Mouse (Mus musculus) kidney, embryonic 16.5 days (tissue): ENCODE measurements around the gene Hrc. TPM values are rescaled to one million over a fixed set of nuclear protein-coding genes. Genes with fewer than 3 reads are reported as not detected.
A peak's percentile ranks its signal among the peaks of the same experiment; 100 is the strongest.

Experiments
- ATAC-seq: fragments of 200-750 bp; cut with Nextera tagmentation; 2 replicates; pipeline ENCODE4 v1.8.0; 2017; ENCODE audit warnings: moderate TSS enrichment; ENCODE audit not compliant: low FRiP score, low TSS enrichment
- H3K27ac ChIP-seq: fragments of 300-500 bp; sonication (generic); 2 replicates; pipeline ENCODE4 v1.5.1; 2014; ENCODE audit warnings: low read length
- H3K27me3 ChIP-seq: fragments of 300-500 bp; sonication (generic); 2 replicates; pipeline ENCODE4 v1.6.1; 2014; ENCODE audit warnings: low read length, control low read depth, mixed read lengths; ENCODE audit not compliant: insufficient read depth
- H3K36me3 ChIP-seq: fragments of 300-500 bp; sonication (generic); 2 replicates; pipeline ENCODE4 v1.6.1; 2014; ENCODE audit warnings: low read length, control low read depth, mixed read lengths; ENCODE audit not compliant: insufficient read depth
- H3K4me1 ChIP-seq: fragments of 300-500 bp; sonication (generic); 2 replicates; pipeline ENCODE4 v1.6.1; 2014; ENCODE audit warnings: low read length, control low read depth, mixed read lengths; ENCODE audit not compliant: insufficient read depth
- H3K4me2 ChIP-seq: fragments of 300-500 bp; sonication (generic); replicated peaks from 2 replicates; pipeline ENCODE4 v1.6.1; 2014; ENCODE audit warnings: low read depth, low read length
- H3K4me3 ChIP-seq: fragments of 300-500 bp; sonication (generic); 2 replicates; pipeline ENCODE4 v1.5.1; 2014; ENCODE audit warnings: mild to moderate bottlenecking, low read length
- H3K9ac ChIP-seq: fragments of 300-500 bp; sonication (generic); replicated peaks from 2 replicates; pipeline ENCODE4 v1.6.1; 2014; ENCODE audit warnings: low read length
- H3K9me3 ChIP-seq: fragments of 300-500 bp; sonication (generic); 2 replicates; pipeline ENCODE4 v1.6.1; 2016; ENCODE audit warnings: low read length, control low read depth
- WGBS: fragments of 180-500 bp; shearing (Covaris S2); extraction: QIAGEN DNeasy Blood & Tissue Kit; methylation state at CpG from one replicate; pipeline ENCODE4 v1.1.7; 2014; 5-methylcytosine and 5-hydroxymethylcytosine counted together
- polyA plus RNA-seq: library from polyadenylated mRNA; unstranded; fragments of >200 nt; fragmentation: Nextera tagmentation; extraction: Ambion mirVana; gene quantifications from 2 replicates; pipeline ENCODE4 v1.2.1, GENCODE M21; 2015

The Hrc gene
- polyA plus RNA-seq, result 1.7 and 1.8 TPM in 2 replicates

GRCm38 (mm10) chr7:45335056-45335455 lies at the start of gene Hrc:
Gene Hrc, plus strand, starts transcription at chr7:45335290.
- WGBS, result 33% methylated on average over 4 of the region's 5 CpGs
- Histone ChIP-seq H3K9me3 (no peaks in the 10 kb centered on the region), H3K4me3 (no peak within 1 kb of the TSS), H3K27me3 (no peaks in the 10 kb centered on the region), H3K27ac (peak within 1 kb of the TSS; percentile 88), H3K9ac (0 out of 2 replicates have a peak within 1 kb of the TSS, but pooled peaks have one; percentile 14), H3K4me1 (peaks cover 49% of the 10 kb centered on the region), H3K36me3 (no peaks in the 10 kb centered on the region), H3K4me2 (peak within 1 kb of the TSS; percentile 84)
- no peak for ATAC-seq

GRCm38 (mm10) chr7:45286486-45286885 lies 48.6 kb upstream of the Hrc start:
- H3K36me3 ChIP-seq, result no peaks in the 10 kb centered on the region
- 83% methylated on average over 13 of the region's 13 CpGs for WGBS
- H3K4me3 ChIP-seq, result no peak overlapping the region
- no peaks in the 10 kb centered on the region for H3K27me3 ChIP-seq
- H3K4me2 ChIP-seq, result no peak overlapping the region
- H3K9me3 ChIP-seq, result no peaks in the 10 kb centered on the region
- no peak overlapping the region for H3K9ac ChIP-seq
- no peak overlapping the region for H3K27ac ChIP-seq
- no peak for ATAC-seq
- H3K4me1 ChIP-seq, result no peaks in the 10 kb centered on the region

- no peak overlapping the region for H3K4me3 ChIP-seq
- H3K36me3 ChIP-seq, result no peaks in the 10 kb centered on the region
- no peak overlapping the region for H3K9ac ChIP-seq
- no peak overlapping the region for H3K4me2 ChIP-seq
- H3K4me1 ChIP-seq, result no peaks in the 10 kb centered on the region
- 68% methylated on average over 1 of the region's 1 CpGs for WGBS
- no peak for ATAC-seq
- H3K27me3 ChIP-seq, result no peaks in the 10 kb centered on the region
- H3K27ac ChIP-seq, result no peak overlapping the region
- no peaks in the 10 kb centered on the region for H3K9me3 ChIP-seq
These were observed 38.5 kb upstream of the Hrc start for GRCm38 (mm10) chr7:45296626-45297025.

GRCm38 (mm10) chr7:45297563-45297962 lies 37.5 kb upstream of the Hrc start:
- H3K4me2 ChIP-seq, result no peak overlapping the region
- H3K36me3 ChIP-seq, result no peaks in the 10 kb centered on the region
- ATAC-seq, result no peak
- H3K9ac ChIP-seq, result no peak overlapping the region
- H3K4me3 ChIP-seq, result no peak overlapping the region
- no peaks in the 10 kb centered on the region for H3K9me3 ChIP-seq
- H3K27me3 ChIP-seq, result no peaks in the 10 kb centered on the region
- no peak overlapping the region for H3K27ac ChIP-seq
- no peaks in the 10 kb centered on the region for H3K4me1 ChIP-seq
- 53% methylated on average over 3 of the region's 3 CpGs for WGBS

- Histone ChIP-seq H3K4me2 (no peak overlapping the region), H3K4me1 (peaks cover 2% of the 10 kb centered on the region), H3K36me3 (no peaks in the 10 kb centered on the region), H3K27me3 (no peaks in the 10 kb centered on the region), H3K27ac (no peak overlapping the region), H3K9me3 (no peaks in the 10 kb centered on the region), H3K9ac (no peak overlapping the region), H3K4me3 (no peak overlapping the region)
- peak; percentile 92 for ATAC-seq
- WGBS, result 13% methylated on average over 5 of the region's 5 CpGs
These were observed 35.3 kb upstream of the Hrc start for GRCm38 (mm10) chr7:45299752-45300151.

- Histone ChIP-seq H3K27me3 (no peaks in the 10 kb centered on the region), H3K4me2 (no peak overlapping the region), H3K27ac (no peak overlapping the region), H3K4me1 (peaks cover 7% of the 10 kb centered on the region), H3K9ac (no peak overlapping the region), H3K36me3 (no peaks in the 10 kb centered on the region), H3K4me3 (no peak overlapping the region), H3K9me3 (no peaks in the 10 kb centered on the region)
- ATAC-seq, result no peak
- 13% methylated on average over 6 of the region's 6 CpGs for WGBS
These were observed 34.8 kb upstream of the Hrc start for GRCm38 (mm10) chr7:45300270-45300669.

- Histone ChIP-seq H3K4me3 (no peak overlapping the region), H3K4me1 (peaks cover 11% of the 10 kb centered on the region), H3K9me3 (no peaks in the 10 kb centered on the region), H3K36me3 (no peaks in the 10 kb centered on the region), H3K9ac (no peak overlapping the region), H3K27ac (no peak overlapping the region), H3K4me2 (no peak overlapping the region), H3K27me3 (no peaks in the 10 kb centered on the region)
- 74% methylated on average over 8 of the region's 8 CpGs for WGBS
- no peak for ATAC-seq
These were observed 32.5 kb upstream of the Hrc start for GRCm38 (mm10) chr7:45302626-45303025.

GRCm38 (mm10) chr7:45304869-45305268 lies 30.2 kb upstream of the Hrc start:
- Histone ChIP-seq H3K36me3 (no peaks in the 10 kb centered on the region), H3K4me1 (peaks cover 18% of the 10 kb centered on the region), H3K27me3 (no peaks in the 10 kb centered on the region), H3K4me2 (peak overlapping the region; percentile 49), H3K4me3 (peak overlapping the region; percentile 18), H3K9ac (0 out of 2 replicates have a peak overlapping the region, but pooled peaks have one; percentile 24), H3K9me3 (no peaks in the 10 kb centered on the region), H3K27ac (no peak overlapping the region)
- 16% methylated on average over 12 of the region's 13 CpGs for WGBS
- ATAC-seq, result peak; percentile 44

- Histone ChIP-seq H3K9ac (0 out of 2 replicates have a peak overlapping the region, but pooled peaks have one; percentile 24), H3K4me2 (peak overlapping the region; percentile 49), H3K27me3 (no peaks in the 10 kb centered on the region), H3K4me1 (peaks cover 18% of the 10 kb centered on the region), H3K36me3 (no peaks in the 10 kb centered on the region), H3K9me3 (no peaks in the 10 kb centered on the region), H3K27ac (no peak overlapping the region), H3K4me3 (peak overlapping the region; percentile 18)
- 11% methylated on average over 17 of the region's 17 CpGs for WGBS
- peak; percentile 46 for ATAC-seq
These were observed 29.8 kb upstream of the Hrc start for GRCm38 (mm10) chr7:45305275-45305674.

- Histone ChIP-seq H3K4me1 (peaks cover 38% of the 10 kb centered on the region), H3K27ac (no peak overlapping the region), H3K36me3 (no peaks in the 10 kb centered on the region), H3K4me3 (no peak overlapping the region), H3K9me3 (no peaks in the 10 kb centered on the region), H3K4me2 (no peak overlapping the region), H3K27me3 (no peaks in the 10 kb centered on the region), H3K9ac (no peak overlapping the region)
- 63% methylated on average over 15 of the region's 15 CpGs for WGBS
- ATAC-seq, result no peak
These were observed 26.4 kb upstream of the Hrc start for GRCm38 (mm10) chr7:45308551-45309240.
